8 mouse cellular contexts compared by ENCODE assay signal in genomic region chr4:84672181-84672791, GRCm38 (mm10). TPM values are rescaled to one million over a fixed set of nuclear protein-coding genes. Genes with fewer than 3 reads are reported as not detected.
DNase-seq lines count a peak whose midpoint lies in the region; ATAC-seq lines count a peak whose summit lies in the region.
"Had no signal": no experiment of that assay in that cellular context is flagged by ENCODE, and none has a peak within 500 bp of the region (broad histone marks: within the 10 kb centered on the region; RNA-seq: fewer than 3 reads in every experiment).

No protein-coding gene starts in this region.

- H3K27me3 ChIP-seq in liver, embryonic 11.5 days (replicated peaks; ENCODE audit: control insufficient read depth, insufficient read depth, low read length) = peaks cover 50% of the 10 kb centered on the region
- H3K27me3 ChIP-seq in embryonic facial prominence, embryonic 13.5 days = 0 out of 2 replicates have a peak, but pooled peaks cover 3% of the 10 kb centered on the region
- no peaks in the 10 kb centered on the region for H3K27me3 ChIP-seq in limb, embryonic 11.5 days (ENCODE audit: control insufficient read depth, insufficient read depth, low read length)

- no peak for ATAC-seq in liver, embryonic 11.5 days (replicated peaks; ENCODE audit: low FRiP score)
- no peak for ATAC-seq in embryonic facial prominence, embryonic 13.5 days (ENCODE audit: insufficient number of reproducible peaks, insufficient read depth, low FRiP score, low TSS enrichment, low read depth)
- no peak for ATAC-seq in limb, embryonic 11.5 days (ENCODE audit: insufficient number of reproducible peaks, low FRiP score, low TSS enrichment, low read depth)
- no peak for ATAC-seq in CD4-positive, CD25-positive, alpha-beta regulatory T cell, adult 4 months

- no peaks in the 10 kb centered on the region for H3K9me3 ChIP-seq in liver, embryonic 11.5 days (ENCODE audit: control insufficient read depth, low read length)
- H3K9me3 ChIP-seq in embryonic facial prominence, embryonic 13.5 days = no peaks in the 10 kb centered on the region
- H3K9me3 ChIP-seq in limb, embryonic 11.5 days (ENCODE audit: control insufficient read depth, low read length) = no peaks in the 10 kb centered on the region

- H3K4me3 ChIP-seq in liver, embryonic 11.5 days (ENCODE audit: low read depth, low read length) = no peak overlapping the region
- peak overlapping the region; percentile 76 for H3K4me3 ChIP-seq in embryonic facial prominence, embryonic 13.5 days
- no peak overlapping the region for H3K4me3 ChIP-seq in limb, embryonic 11.5 days (ENCODE audit: low read depth, low read length)

- no peak for DNase-seq in liver, embryonic 11.5 days (ENCODE audit: low spot score)
- DNase-seq in liver = no peak
- DNase-seq in limb, embryonic 11.5 days (ENCODE audit: low spot score) = peak; percentile 38
- DNase-seq in skeletal muscle tissue, adult 2 months (ENCODE audit: low read depth, low spot score) = peak; percentile 18
- no peak for DNase-seq in left cerebral cortex, adult 9 months (ENCODE audit: low spot score in 2 of 2)
- DNase-seq: cerebellum, adult 2 months had no signal

- H3K27ac ChIP-seq in liver, embryonic 11.5 days (ENCODE audit: low read depth, low read length) = no peak overlapping the region
- peak overlapping the region; percentile 30; the same call in 1 of the 2 replicates for H3K27ac ChIP-seq in embryonic facial prominence, embryonic 13.5 days
- H3K27ac ChIP-seq in limb, embryonic 11.5 days (replicated peaks; ENCODE audit: low read depth, low read length) = no peak overlapping the region

- WGBS in liver, embryonic 11.5 days = 24% methylated on average over 14 of the region's 14 CpGs
- 4% methylated on average over 14 of the region's 14 CpGs for WGBS in embryonic facial prominence, embryonic 13.5 days
- WGBS in limb, embryonic 11.5 days = 3% methylated on average over 14 of the region's 14 CpGs

- H3K36me3 ChIP-seq in liver, embryonic 11.5 days (ENCODE audit: control insufficient read depth, insufficient read depth, low read length) = no peaks in the 10 kb centered on the region
- no peaks in the 10 kb centered on the region for H3K36me3 ChIP-seq in embryonic facial prominence, embryonic 13.5 days
- H3K36me3 ChIP-seq in limb, embryonic 11.5 days (ENCODE audit: control insufficient read depth, insufficient read depth, low read length) = no peaks in the 10 kb centered on the region

- no peaks in the 10 kb centered on the region for H3K4me1 ChIP-seq in liver, embryonic 11.5 days (replicated peaks; ENCODE audit: control insufficient read depth, insufficient read depth, low read length)
- H3K4me1 ChIP-seq in embryonic facial prominence, embryonic 13.5 days = peaks cover 37% of the 10 kb centered on the region
- H3K4me1 ChIP-seq in limb, embryonic 11.5 days (ENCODE audit: control insufficient read depth, insufficient read depth, low read length) = peaks cover 5% of the 10 kb centered on the region

- H3K4me2 ChIP-seq in liver, embryonic 11.5 days = peak overlapping the region; percentile 28; the same call in 1 of the 2 replicates
- peak overlapping the region; percentile 86 for H3K4me2 ChIP-seq in embryonic facial prominence, embryonic 13.5 days
- H3K4me2 ChIP-seq in limb, embryonic 11.5 days (ENCODE audit: low read depth, severe bottlenecking) = peak overlapping the region; percentile 10; the same call in 1 of the 2 replicates

- H3K9ac ChIP-seq in liver, embryonic 11.5 days (ENCODE audit: low read depth, low read length) = no peak overlapping the region
- H3K9ac ChIP-seq in embryonic facial prominence, embryonic 13.5 days = peak overlapping the region; percentile 93
- no peak overlapping the region for H3K9ac ChIP-seq in limb, embryonic 11.5 days (ENCODE audit: low read length)

RNA-seq across cellular contexts. Expression of gene Bnc2, which starts 2.8 kb away (rescaled TPM):
- polyA plus RNA-seq in liver, embryonic 11.5 days (2014; fragmentation: Nextera tagmentation; extraction: Ambion mirVana) = 4.1 and 7.0 TPM in 2 replicates
- polyA plus RNA-seq in embryonic facial prominence, embryonic 13.5 days (2015; fragmentation: Nextera tagmentation; extraction: Ambion mirVana) = 28.8 and 33.8 TPM in 2 replicates
- 13.7 and 16.8 TPM in 2 replicates for polyA plus RNA-seq in limb, embryonic 11.5 days (2014; fragmentation: Nextera tagmentation; extraction: Ambion mirVana)
- not detected for polyA plus RNA-seq in CD4-positive, CD25-positive, alpha-beta regulatory T cell, adult 4 months (2017; shearing (Covaris generic))

Comparison
In these comparisons a context has a peak if more than half of its experiments do, and no peak if none do; other contexts are left out.
1. DNase-seq: peak in limb, embryonic 11.5 days (single experiment) and skeletal muscle tissue, adult 2 months (single experiment); none in liver, embryonic 11.5 days (single experiment), liver (single experiment) and left cerebral cortex, adult 9 months (0 of 2).
2. H3K4me2 ChIP-seq: peak in every context shown above with its lines; median percentile 86 in embryonic facial prominence, embryonic 13.5 days; 28 in liver, embryonic 11.5 days; 10 in limb, embryonic 11.5 days.